29 mouse cellular contexts compared by ENCODE assay signal in the genomic region with DNA sequence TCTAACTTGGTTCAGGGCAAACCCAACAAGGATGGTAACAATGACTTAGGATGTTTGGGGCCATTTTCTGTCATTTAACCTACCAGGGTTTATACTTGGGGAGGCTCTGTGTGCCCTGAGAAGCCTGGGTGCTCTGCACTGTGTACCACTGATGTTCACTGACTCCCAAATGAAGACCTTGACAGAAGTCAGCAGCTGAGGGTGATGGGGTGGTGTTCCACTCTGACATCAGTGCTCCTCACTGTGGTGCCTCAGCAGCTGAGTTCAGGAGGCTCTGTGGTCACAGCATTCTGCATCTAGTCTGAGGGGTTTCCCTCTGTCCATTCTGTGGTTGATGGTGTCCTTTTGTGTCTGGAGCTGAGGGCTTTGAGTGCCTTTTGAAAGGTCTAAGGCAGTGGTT.
"Had no signal": no experiment of that assay in that cellular context is flagged by ENCODE, and none has a peak within 500 bp of the region (broad histone marks: within the 10 kb centered on the region; RNA-seq: fewer than 3 reads in every experiment).

No protein-coding gene starts in this region.

- H3K27me3 ChIP-seq: limb, embryonic 12.5 days; limb, embryonic 13.5 days; limb, embryonic 15.5 days; liver, embryonic 12.5 days; liver, embryonic 13.5 days; liver, embryonic 15.5 days; lung, embryonic 15.5 days; midbrain, embryonic 12.5 days; midbrain, embryonic 13.5 days; midbrain, embryonic 15.5 days; neural tube, embryonic 12.5 days had no signal

- H3K4me2 ChIP-seq: limb, embryonic 12.5 days; limb, embryonic 13.5 days; limb, embryonic 15.5 days; liver, embryonic 11.5 days; liver, embryonic 12.5 days; liver, embryonic 13.5 days; liver, embryonic 15.5 days; lung, embryonic 14.5 days; lung, embryonic 15.5 days; midbrain, embryonic 12.5 days; midbrain, embryonic 13.5 days; midbrain, embryonic 15.5 days; neural tube, embryonic 12.5 days had no signal

- DNase-seq: left cerebral cortex, postnatal 4 days; liver; liver, embryonic 13.5 days; liver, postnatal 0 days; lung, adult 18-20 months; lung, adult 2 months; lung, embryonic 14.5 days; lung, postnatal 10 days; lung, postnatal 14 days; lung, postnatal 36 days; lung, postnatal 4 days; midbrain, embryonic 14.5 days had no signal

- H3K9ac ChIP-seq: limb, embryonic 12.5 days; limb, embryonic 13.5 days; limb, embryonic 15.5 days; liver, embryonic 12.5 days; liver, embryonic 13.5 days; liver, embryonic 14.5 days; liver, embryonic 15.5 days; liver, postnatal 0 days; lung, embryonic 14.5 days; lung, embryonic 15.5 days; midbrain, embryonic 12.5 days; midbrain, embryonic 13.5 days; midbrain, embryonic 15.5 days; neural tube, embryonic 12.5 days had no signal

- H3K27ac ChIP-seq: left cerebral cortex, adult 2 months; limb, embryonic 12.5 days; limb, embryonic 13.5 days; limb, embryonic 15.5 days; liver, embryonic 12.5 days; liver, embryonic 13.5 days; liver, embryonic 14.5 days; liver, embryonic 15.5 days; lung, embryonic 15.5 days; macrophage; midbrain, embryonic 12.5 days; midbrain, embryonic 13.5 days; midbrain, embryonic 15.5 days; neural tube, embryonic 12.5 days had no signal

- ATAC-seq: liver, embryonic 12.5 days; liver, postnatal 0 days; lung, postnatal 0 days; midbrain, embryonic 13.5 days; midbrain, embryonic 15.5 days had no signal

- H3K9me3 ChIP-seq: limb, embryonic 10.5 days; liver, embryonic 15.5 days had no signal

- H3K4me3 ChIP-seq: left cerebral cortex, adult 2 months; limb, embryonic 10.5 days; limb, embryonic 12.5 days; limb, embryonic 13.5 days; limb, embryonic 15.5 days; liver, embryonic 12.5 days; liver, embryonic 13.5 days; liver, embryonic 15.5 days; lung, embryonic 15.5 days; megakaryocyte, embryonic 14.5 days; midbrain, embryonic 12.5 days; midbrain, embryonic 13.5 days; midbrain, embryonic 15.5 days; neural tube, embryonic 12.5 days had no signal

- H3K36me3 ChIP-seq: limb, embryonic 10.5 days; limb, embryonic 15.5 days; liver, embryonic 12.5 days; liver, embryonic 13.5 days; liver, embryonic 15.5 days; lung, embryonic 15.5 days; midbrain, embryonic 12.5 days; midbrain, embryonic 13.5 days; midbrain, embryonic 15.5 days; neural tube, embryonic 12.5 days had no signal

- H3K4me1 ChIP-seq: limb, embryonic 15.5 days; liver, embryonic 12.5 days; liver, embryonic 13.5 days; liver, embryonic 15.5 days; lung, embryonic 15.5 days; megakaryocyte, embryonic 14.5 days; midbrain, embryonic 12.5 days; midbrain, embryonic 13.5 days; neural tube, embryonic 12.5 days had no signal
